Mouse (Mus musculus) intestine, embryonic 15.5 days (tissue): ENCODE results near the gene Gsdmc3. TPM values are rescaled to one million over a fixed set of nuclear protein-coding genes. Genes with fewer than 3 reads are reported as not detected.
A peak's percentile ranks its signal among the peaks of the same experiment; 100 is the strongest.
"Not testable (repeated sequence)": the region's sequence is repeated elsewhere in the genome, so short reads cannot be mapped to it uniquely, and the experiment has no call there.

ENCODE experiments used
- ATAC-seq: fragments of 200-750 bp; cut with Nextera tagmentation; 2 replicates; pipeline ENCODE4 v1.8.0; 2017; ENCODE audit warnings: moderate TSS enrichment, moderate library complexity
- H3K27ac ChIP-seq: fragments of 300-500 bp; sonication (generic); 2 replicates; pipeline ENCODE4 v1.5.1; 2015; ENCODE audit warnings: mild to moderate bottlenecking, inconsistent platforms
- H3K27me3 ChIP-seq: fragments of 300-500 bp; sonication (generic); replicated peaks from 2 replicates; pipeline ENCODE4 v1.6.1; 2015; ENCODE audit warnings: inconsistent platforms
- H3K36me3 ChIP-seq: fragments of 300-500 bp; sonication (generic); 2 replicates; pipeline ENCODE4 v1.6.1; 2015; ENCODE audit warnings: inconsistent platforms
- H3K4me1 ChIP-seq: fragments of 300-500 bp; sonication (generic); replicated peaks from 2 replicates; pipeline ENCODE4 v1.6.1; 2015; ENCODE audit warnings: inconsistent platforms
- H3K4me2 ChIP-seq: fragments of 300-500 bp; sonication (generic); replicated peaks from 2 replicates; pipeline ENCODE4 v1.6.1; 2015; ENCODE audit warnings: mild to moderate bottlenecking, inconsistent platforms
- H3K4me3 ChIP-seq: fragments of 300-500 bp; sonication (generic); replicated peaks from 2 replicates; pipeline ENCODE4 v1.5.1; 2015; ENCODE audit warnings: inconsistent platforms
- H3K9ac ChIP-seq: fragments of 300-500 bp; sonication (generic); 2 replicates; pipeline ENCODE4 v1.6.1; 2015; ENCODE audit warnings: inconsistent platforms
- H3K9me3 ChIP-seq: fragments of 300-500 bp; sonication (generic); 2 replicates; pipeline ENCODE4 v1.6.1; 2016; ENCODE audit warnings: inconsistent platforms
- WGBS: fragments of 180-500 bp; shearing (Covaris S2); methylation state at CpG from one replicate; pipeline ENCODE4 v1.1.7; 2015; 5-methylcytosine and 5-hydroxymethylcytosine counted together
- polyA plus RNA-seq: library from polyadenylated mRNA; unstranded; fragments of >200 nt; fragmentation: Nextera tagmentation; extraction: Ambion mirVana; gene quantifications from 2 replicates; pipeline ENCODE4 v1.2.1, GENCODE M21; 2015

The Gsdmc3 gene
- 0.33 TPM in 1 of 2 replicates, not detected in the other for polyA plus RNA-seq

GRCm38 (mm10) chr15:63878458-63878857, at the start of gene Gsdmc3:
TSS of gene Gsdmc3 (minus strand) at chr15:63878558.
- H3K4me2 ChIP-seq, H3K4me1 ChIP-seq, H3K4me3 ChIP-seq, ATAC-seq, H3K9ac ChIP-seq, H3K36me3 ChIP-seq, H3K27ac ChIP-seq, H3K27me3 ChIP-seq, H3K9me3 ChIP-seq: not testable (repeated sequence)
- 88% methylated on average over 1 of the region's 3 CpGs for WGBS

- Histone ChIP-seq H3K4me1 (no peaks in the 10 kb centered on the region), H3K27me3 (no peaks in the 10 kb centered on the region), H3K4me2 (no peak overlapping the region), H3K9ac (no peak overlapping the region), H3K4me3 (no peak overlapping the region), H3K9me3 (no peaks in the 10 kb centered on the region), H3K36me3 (no peaks in the 10 kb centered on the region), H3K27ac (no peak overlapping the region)
- ATAC-seq, result no peak
- 96% methylated on average over 3 of the region's 3 CpGs for WGBS
Observed at GRCm38 (mm10) chr15:63926201-63926600, 47.8 kb upstream of the Gsdmc3 start.

DNA sequence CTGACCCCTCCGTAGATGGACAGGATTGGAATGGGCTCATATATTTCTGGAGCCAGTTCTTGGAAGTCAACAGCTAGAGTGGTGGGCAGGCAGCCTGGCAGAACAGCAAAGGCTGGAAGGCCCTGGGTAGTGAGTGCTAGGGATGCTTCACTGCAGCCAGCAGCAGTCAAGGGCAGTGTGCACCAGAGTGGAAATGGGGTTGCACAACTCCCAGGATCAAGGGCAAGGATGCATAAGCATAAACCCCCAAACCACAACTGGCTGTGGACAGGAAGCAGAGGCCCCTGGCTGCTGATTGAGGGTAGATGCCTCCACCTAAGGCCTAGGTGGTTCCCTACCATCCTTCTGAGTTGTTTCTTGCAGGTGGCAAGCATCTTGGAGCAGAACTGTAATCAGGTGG, 46.1 kb upstream of the Gsdmc3 start:
- no peak overlapping the region for H3K27ac ChIP-seq
- H3K4me2 ChIP-seq, result no peak overlapping the region
- 90% methylated on average over 1 of the region's 1 CpGs for WGBS
- H3K9me3 ChIP-seq, result no peaks in the 10 kb centered on the region
- H3K36me3 ChIP-seq, result no peaks in the 10 kb centered on the region
- no peak overlapping the region for H3K9ac ChIP-seq
- H3K4me3 ChIP-seq, result no peak overlapping the region
- no peaks in the 10 kb centered on the region for H3K27me3 ChIP-seq
- ATAC-seq, result no peak
- H3K4me1 ChIP-seq, result no peaks in the 10 kb centered on the region

DNA sequence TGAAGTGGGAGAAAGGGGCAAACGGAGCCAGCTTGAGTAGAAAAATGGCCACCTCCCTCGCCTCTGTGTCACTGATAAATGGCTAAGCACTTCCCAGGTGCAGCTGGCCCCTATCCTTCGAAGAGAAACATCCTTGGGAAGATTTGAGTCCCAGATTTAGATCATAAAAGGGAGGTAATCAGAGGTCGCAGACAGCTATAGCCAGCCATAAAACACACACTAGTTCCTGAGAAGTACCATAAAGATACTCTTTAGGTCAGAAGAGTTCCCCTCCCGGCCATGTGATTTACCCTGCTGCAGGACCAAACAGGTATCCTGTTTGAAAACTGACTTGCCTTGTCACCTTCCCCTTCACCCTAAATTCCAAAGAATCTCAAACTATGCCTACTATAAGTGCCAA, 43.3 kb upstream of the Gsdmc3 start:
- not testable (repeated sequence) for H3K27ac ChIP-seq, H3K4me1 ChIP-seq, H3K9ac ChIP-seq, H3K4me2 ChIP-seq, H3K9me3 ChIP-seq, H3K27me3 ChIP-seq, H3K36me3 ChIP-seq, H3K4me3 ChIP-seq
- 11% methylated on average over 2 of the region's 5 CpGs for WGBS
- peak; percentile 64 for ATAC-seq

DNA sequence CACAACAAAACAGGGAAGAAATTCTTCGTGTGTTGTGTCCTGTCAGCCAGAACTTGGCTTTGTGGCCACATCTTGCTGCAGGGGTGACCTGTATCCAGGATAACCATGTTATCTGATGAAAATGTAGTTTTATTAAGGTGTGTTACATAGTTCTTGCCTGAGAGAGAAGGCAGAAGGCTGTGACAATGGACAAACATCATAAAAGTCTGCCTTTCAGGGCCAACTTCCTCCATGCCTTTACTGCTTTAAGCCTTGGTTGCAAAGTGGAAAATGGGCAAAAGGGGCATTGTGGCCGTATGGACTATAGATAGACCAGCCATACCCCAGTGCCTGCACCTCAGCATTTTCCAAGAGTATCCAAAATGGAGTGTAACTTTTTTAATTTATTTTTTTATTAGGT, 41.4 kb upstream of the Gsdmc3 start:
- peak; percentile 39 for ATAC-seq
- WGBS, result 66% methylated on average over 2 of the region's 2 CpGs
- not testable (repeated sequence) for H3K4me1 ChIP-seq, H3K36me3 ChIP-seq, H3K27me3 ChIP-seq, H3K4me2 ChIP-seq, H3K9ac ChIP-seq, H3K27ac ChIP-seq, H3K9me3 ChIP-seq, H3K4me3 ChIP-seq

GRCm38 (mm10) chr15:63916584-63916983, 38.2 kb upstream of the Gsdmc3 start:
- not testable (repeated sequence) for H3K4me2 ChIP-seq, H3K9me3 ChIP-seq, H3K4me3 ChIP-seq, H3K4me1 ChIP-seq, ATAC-seq, H3K9ac ChIP-seq, H3K27me3 ChIP-seq, H3K36me3 ChIP-seq, H3K27ac ChIP-seq
- WGBS, result 86% methylated on average over 4 of the region's 4 CpGs

DNA sequence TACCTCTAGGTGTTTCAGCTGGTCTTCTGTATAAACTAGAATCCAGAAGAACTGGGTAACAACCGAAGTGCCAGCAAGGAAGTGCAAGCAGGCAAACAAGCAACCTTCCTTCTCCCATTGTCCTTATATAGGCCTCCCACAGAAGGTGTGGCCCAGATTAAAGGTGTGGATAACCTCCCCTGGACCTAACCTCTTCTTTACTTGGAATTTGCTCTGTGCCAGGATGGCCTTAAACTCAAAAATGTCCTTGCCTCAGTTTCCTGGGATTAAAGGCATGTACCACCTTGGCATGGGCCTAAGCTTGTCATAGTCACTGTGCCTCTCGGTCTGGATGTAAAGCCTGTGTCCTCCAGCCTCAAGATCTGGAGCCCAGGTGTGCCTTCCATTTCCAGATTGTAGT, 33.8 kb upstream of the Gsdmc3 start, which contains the start of gene Gsdmc4:
TSS of gene Gsdmc4 (minus strand) at position 101 of the 400 bp plus-strand sequence.
- H3K4me3 ChIP-seq, H3K9ac ChIP-seq, H3K36me3 ChIP-seq, H3K27ac ChIP-seq, H3K9me3 ChIP-seq, H3K4me2 ChIP-seq, H3K27me3 ChIP-seq, ATAC-seq, H3K4me1 ChIP-seq: not testable (repeated sequence)
- WGBS, result 81% methylated on average over 2 of the region's 2 CpGs

DNA sequence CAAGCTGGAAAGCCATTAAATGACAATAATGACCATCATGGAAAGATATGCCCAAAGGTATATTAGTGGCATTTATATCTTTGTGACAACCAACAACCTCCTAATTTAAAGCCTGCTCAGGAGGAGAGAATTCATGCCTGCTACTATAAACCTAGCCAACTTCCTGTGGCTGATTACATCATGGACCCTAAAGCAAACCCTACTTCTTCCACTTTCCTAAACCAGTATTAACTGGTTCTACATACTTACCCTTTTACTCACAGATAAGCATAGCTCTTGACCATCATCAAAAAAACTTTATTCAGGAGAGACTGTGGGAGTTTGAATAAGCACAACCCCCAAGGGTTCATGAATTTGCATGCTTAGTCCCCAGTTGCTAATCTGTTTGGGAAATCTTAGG, 31.5 kb upstream of the Gsdmc3 start:
- H3K4me1 ChIP-seq, H3K4me3 ChIP-seq, H3K9me3 ChIP-seq, H3K27ac ChIP-seq, ATAC-seq, H3K4me2 ChIP-seq, H3K27me3 ChIP-seq, H3K36me3 ChIP-seq, H3K9ac ChIP-seq: not testable (repeated sequence)

DNA sequence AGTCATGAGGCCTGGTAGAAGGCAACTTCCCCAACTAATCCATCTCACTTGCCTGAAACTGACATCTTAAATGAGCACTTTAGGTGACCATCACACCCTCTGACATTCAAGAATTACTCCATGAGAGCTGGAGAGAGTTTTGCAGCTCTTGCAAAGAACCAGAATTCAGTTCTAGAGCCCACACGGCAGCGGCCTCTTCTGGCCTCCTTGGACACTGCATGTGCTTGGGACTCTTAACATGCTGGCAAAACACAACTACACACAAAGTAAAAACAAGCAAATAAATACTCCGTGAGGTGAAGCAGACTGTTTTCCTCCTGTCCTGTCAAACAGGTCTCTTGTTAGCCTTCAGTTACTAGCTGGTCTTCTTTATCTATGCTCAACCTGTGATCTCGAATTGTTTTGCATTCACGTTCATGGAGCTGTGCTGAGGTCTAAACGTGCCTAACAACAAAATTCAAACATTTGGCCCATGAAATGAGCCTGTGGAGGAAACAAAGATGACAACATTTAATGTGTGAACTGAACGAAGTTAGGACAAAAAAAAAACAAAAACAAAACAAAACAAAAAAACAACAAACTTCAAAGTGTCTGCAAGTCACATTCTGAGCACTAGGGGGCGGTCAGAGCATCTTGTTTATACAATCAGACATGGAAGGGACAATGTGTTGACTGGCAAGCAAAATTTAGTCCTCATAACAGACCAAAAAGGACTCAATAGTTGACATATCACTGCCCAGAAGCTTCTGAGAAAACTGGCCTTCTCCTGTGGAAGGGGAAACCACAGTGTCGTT, 17.4 kb upstream of the Gsdmc3 start:
- H3K27me3 ChIP-seq, H3K4me1 ChIP-seq, H3K4me2 ChIP-seq, H3K9ac ChIP-seq, ATAC-seq, H3K4me3 ChIP-seq, H3K36me3 ChIP-seq, H3K27ac ChIP-seq, H3K9me3 ChIP-seq: not testable (repeated sequence)
- WGBS, result 36% methylated on average over 9 of the region's 9 CpGs

- not testable (repeated sequence) for H3K9me3 ChIP-seq, H3K36me3 ChIP-seq, H3K27me3 ChIP-seq, H3K4me2 ChIP-seq, H3K4me1 ChIP-seq, H3K27ac ChIP-seq, H3K9ac ChIP-seq, H3K4me3 ChIP-seq
- peak; percentile 35; the same call in 1 of the 2 replicates for ATAC-seq
- WGBS, result 58% methylated on average over 5 of the region's 5 CpGs
Observed at GRCm38 (mm10) chr15:63888440-63888839, 10.1 kb upstream of the Gsdmc3 start.

GRCm38 (mm10) chr15:63887949-63888348, 9.6 kb upstream of the Gsdmc3 start:
- H3K36me3 ChIP-seq, H3K4me3 ChIP-seq, H3K27ac ChIP-seq, H3K27me3 ChIP-seq, H3K4me1 ChIP-seq, H3K4me2 ChIP-seq, H3K9me3 ChIP-seq, H3K9ac ChIP-seq: not testable (repeated sequence)
- peak; percentile 39 for ATAC-seq
- WGBS, result no CpG with 5 or more reads among the region's 5 CpGs

DNA sequence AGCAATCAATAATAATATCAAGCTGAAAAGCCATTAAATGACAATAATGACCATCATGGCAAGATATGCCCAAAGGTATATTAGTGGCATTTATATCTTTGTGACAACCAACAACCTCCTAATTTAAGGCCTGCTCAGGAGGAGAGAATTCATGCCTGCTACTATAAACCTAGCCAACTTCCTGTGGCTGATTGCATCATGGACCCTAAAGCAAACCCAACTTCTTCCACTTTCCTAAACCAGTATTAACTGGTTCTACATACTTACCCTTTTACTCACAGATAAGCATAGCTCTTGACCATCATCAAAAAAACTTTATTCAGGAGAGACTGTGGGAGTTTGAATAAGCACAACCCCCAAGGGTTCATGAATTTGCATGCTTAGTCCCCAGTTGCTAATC, 2.2 kb downstream of the Gsdmc3 start:
- not testable (repeated sequence) for H3K27ac ChIP-seq, ATAC-seq, H3K36me3 ChIP-seq, H3K9ac ChIP-seq, H3K9me3 ChIP-seq, H3K27me3 ChIP-seq, H3K4me3 ChIP-seq, H3K4me2 ChIP-seq, H3K4me1 ChIP-seq

DNA sequence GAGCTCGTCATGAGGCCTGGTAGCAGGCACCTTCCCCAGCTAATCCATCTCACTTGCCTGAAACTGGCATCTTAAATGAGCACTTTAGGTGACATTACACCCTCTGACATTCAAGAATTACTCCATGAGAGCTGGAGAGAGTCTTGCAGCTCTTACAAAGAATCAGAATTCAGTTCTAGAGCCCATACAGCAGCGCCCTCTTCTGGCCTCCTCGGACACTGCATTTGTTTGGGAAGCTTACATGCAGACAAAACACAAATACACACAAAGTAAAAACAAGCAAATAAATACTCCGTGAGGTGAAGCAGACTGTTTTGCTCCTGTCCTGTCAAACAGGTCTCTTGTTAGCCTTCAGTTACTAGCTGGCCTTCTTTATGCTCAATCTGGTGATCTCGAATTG, 16.4 kb downstream of the Gsdmc3 start:
- not testable (repeated sequence) for H3K4me2 ChIP-seq, H3K4me3 ChIP-seq, H3K9ac ChIP-seq, H3K27ac ChIP-seq, H3K27me3 ChIP-seq, H3K4me1 ChIP-seq, H3K36me3 ChIP-seq, H3K9me3 ChIP-seq, ATAC-seq
- 48% methylated on average over 5 of the region's 5 CpGs for WGBS
